Mouse (Mus musculus): ENCODE measurements at regions not wholly inside any gene's neighbourhood (a gene's known extent, or its start where the extent isn't known, plus 50 kb on each side); places are given as distances from the start of the nearest gene placed in this dataset.
"Not testable (repeated sequence)": the region's sequence is repeated elsewhere in the genome, so short reads cannot be mapped to it uniquely, and the experiment has no call there.

DNA sequence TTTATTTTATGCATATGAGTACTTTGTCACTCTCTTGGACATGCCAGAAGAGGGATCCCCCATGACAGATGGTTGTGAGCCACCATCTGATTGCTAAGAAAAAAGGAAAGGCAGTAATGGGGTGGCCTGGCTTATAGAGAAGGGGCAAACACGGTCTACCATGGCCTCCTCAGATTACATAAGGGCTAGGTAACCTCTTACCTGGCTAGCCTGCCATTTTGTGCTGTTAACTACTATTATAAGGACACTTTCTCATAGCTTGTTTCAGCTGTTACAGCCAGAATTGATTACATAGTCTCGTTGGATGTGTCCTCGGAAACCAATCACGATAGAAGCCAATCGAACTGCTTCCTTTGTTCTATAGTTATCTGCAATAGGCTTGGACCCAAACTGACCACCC is 60.9 kb upstream of the Gm14496 start:
- Histone ChIP-seq H3K36me3 (no peaks in the 10 kb centered on the region), H3K27ac (replicated peaks) (no peak overlapping the region), H3K4me2 (replicated peaks) (no peak overlapping the region), H3K9me3 (replicated peaks) (no peaks in the 10 kb centered on the region), H3K27me3 (no peaks in the 10 kb centered on the region), H3K4me1 (no peaks in the 10 kb centered on the region), H3K4me3 (replicated peaks) (no peak overlapping the region), H3K9ac (no peak overlapping the region)
- WGBS: 72% methylated on average over 5 of the region's 5 CpGs
- no peak; the same call in 1 of the 2 replicates for ATAC-seq (ENCODE audit: insufficient number of reproducible peaks, low FRiP score, low TSS enrichment, low read depth)

- not testable (repeated sequence) for ATAC-seq (ENCODE audit: insufficient number of reproducible peaks, low FRiP score, low TSS enrichment, low read depth); H3K9me3 ChIP-seq (replicated peaks); H3K36me3 ChIP-seq; H3K4me1 ChIP-seq; H3K27me3 ChIP-seq; H3K4me3 ChIP-seq (replicated peaks); H3K27ac ChIP-seq (replicated peaks); H3K4me2 ChIP-seq (replicated peaks); H3K9ac ChIP-seq
- 89% methylated on average over 4 of the region's 4 CpGs for WGBS
Observed at GRCm38 (mm10) chr2:181930538-181930937, 60.4 kb upstream of the Gm14496 start.

- WGBS: 71% methylated on average over 3 of the region's 3 CpGs
- not testable (repeated sequence) for H3K4me3 ChIP-seq (replicated peaks); H3K4me1 ChIP-seq; H3K9me3 ChIP-seq (replicated peaks); H3K27ac ChIP-seq (replicated peaks); H3K4me2 ChIP-seq (replicated peaks); H3K36me3 ChIP-seq; H3K27me3 ChIP-seq; H3K9ac ChIP-seq
- peak; percentile 73; the same call in 1 of the 2 replicates for ATAC-seq (ENCODE audit: insufficient number of reproducible peaks, low FRiP score, low TSS enrichment, low read depth)
Observed at GRCm38 (mm10) chr2:181931077-181931815, 59.7 kb upstream of the Gm14496 start.

- H3K4me2 ChIP-seq (replicated peaks): no peak overlapping the region
- H3K9me3 ChIP-seq (replicated peaks): no peaks in the 10 kb centered on the region
- H3K27ac ChIP-seq (replicated peaks): no peak overlapping the region
- no peaks in the 10 kb centered on the region for H3K27me3 ChIP-seq
- ATAC-seq (ENCODE audit: insufficient number of reproducible peaks, low FRiP score, low TSS enrichment, low read depth): no peak
- no peaks in the 10 kb centered on the region for H3K36me3 ChIP-seq
- H3K4me1 ChIP-seq: no peaks in the 10 kb centered on the region
- 76% methylated on average over 2 of the region's 2 CpGs for WGBS
- no peak overlapping the region for H3K4me3 ChIP-seq (replicated peaks)
- H3K9ac ChIP-seq: no peak overlapping the region
Observed at GRCm38 (mm10) chr2:181931918-181932605, 58.9 kb upstream of the Gm14496 start.
